Mouse (Mus musculus): ENCODE results near the gene Sfxn2.
A peak's percentile ranks its signal among the peaks of the same experiment; 100 is the strongest.

Gene Sfxn2

GRCm38 (mm10) chr19:46629807-46630206 lies 56.6 kb downstream of the Sfxn2 start:
- peak; percentile 53 for DNase-seq (ENCODE audit: low read depth)

GRCm38 (mm10) chr19:46631637-46632036 lies 58.5 kb downstream of the Sfxn2 start:
- DNase-seq (ENCODE audit: low read depth) = no peak

GRCm38 (mm10) chr19:46635766-46636165 lies 62.6 kb downstream of the Sfxn2 start:
- DNase-seq (ENCODE audit: low read depth) = no peak

GRCm38 (mm10) chr19:46637598-46637997 lies 64.4 kb downstream of the Sfxn2 start:
- no peak for DNase-seq (ENCODE audit: low read depth)

- no peak for DNase-seq (ENCODE audit: low read depth)
Observed at GRCm38 (mm10) chr19:46639053-46639452, 65.9 kb downstream of the Sfxn2 start.

- no peak for DNase-seq (ENCODE audit: low read depth)
Observed at GRCm38 (mm10) chr19:46639496-46639895, 66.3 kb downstream of the Sfxn2 start.

- DNase-seq (ENCODE audit: low read depth) = peak; percentile 60
Observed at GRCm38 (mm10) chr19:46640780-46641179, 67.6 kb downstream of the Sfxn2 start.

GRCm38 (mm10) chr19:46641420-46642085 lies 68.4 kb downstream of the Sfxn2 start:
- peak; percentile 91 for DNase-seq (ENCODE audit: low read depth)

GRCm38 (mm10) chr19:46642136-46642753 lies 69.1 kb downstream of the Sfxn2 start:
- DNase-seq (ENCODE audit: low read depth) = peak; percentile 41

GRCm38 (mm10) chr19:46643236-46643635 lies 70.1 kb downstream of the Sfxn2 start:
- DNase-seq (ENCODE audit: low read depth) = no peak

GRCm38 (mm10) chr19:46644343-46644792 lies 71.2 kb downstream of the Sfxn2 start:
- DNase-seq (ENCODE audit: low read depth) = no peak

GRCm38 (mm10) chr19:46644793-46645602 lies 71.8 kb downstream of the Sfxn2 start:
- no peak for DNase-seq (ENCODE audit: low read depth)

- no peak for DNase-seq (ENCODE audit: low read depth)
Observed at GRCm38 (mm10) chr19:46646041-46646481, 72.9 kb downstream of the Sfxn2 start.

- no peak for DNase-seq (ENCODE audit: low read depth)
Observed at GRCm38 (mm10) chr19:46647254-46647653, 74.1 kb downstream of the Sfxn2 start.

All from 416B (cell line).